Mouse (Mus musculus) thymus, adult 2 months (tissue): ENCODE data around the gene Gtf3c5.

Experiments
- CTCF ChIP-seq: fragments of 200-500 bp; IDR thresholded peaks from 2 replicates; pipeline ENCODE4 v1.5.1; 2012; ENCODE audit warnings: mild to moderate bottlenecking, control low read depth, low read length, moderate library complexity, borderline replicate concordance; ENCODE audit not compliant: control insufficient read depth, poor library complexity, insufficient read depth; ENCODE audit errors: extremely low read depth
- POLR2A ChIP-seq: fragments of 200-500 bp; IDR thresholded peaks from 2 replicates; pipeline ENCODE4 v1.6.1; 2012; ENCODE audit warnings: mild to moderate bottlenecking, low read length, control low read depth, moderate library complexity; ENCODE audit not compliant: control insufficient read depth, poor library complexity, insufficient read depth; ENCODE audit errors: extremely low read depth

- TF ChIP-seq POLR2A (no peak), CTCF (no peak)
Observed at GRCm38 (mm10) chr2:28566545-28566944, 17.0 kb downstream of the Gtf3c5 start.
